Mouse (Mus musculus) hematopoietic multipotent progenitor cell, adult 10-12 weeks (in vitro differentiated cells): ENCODE data around the gene A930017K11Rik. TPM values are rescaled to one million over a fixed set of nuclear protein-coding genes. Genes with fewer than 3 reads are reported as not detected.

Experiments
- polyA plus RNA-seq: library from polyadenylated mRNA; stranded (reverse); fragments of >175 nt; gene quantifications from 2 replicates; pipeline ENCODE4 v1.2.3, GENCODE M21; 2012; ENCODE audit warnings: low replicate concordance

Gene A930017K11Rik
- 0.05 TPM in 1 of 2 replicates, not detected in the other for polyA plus RNA-seq

DNA sequence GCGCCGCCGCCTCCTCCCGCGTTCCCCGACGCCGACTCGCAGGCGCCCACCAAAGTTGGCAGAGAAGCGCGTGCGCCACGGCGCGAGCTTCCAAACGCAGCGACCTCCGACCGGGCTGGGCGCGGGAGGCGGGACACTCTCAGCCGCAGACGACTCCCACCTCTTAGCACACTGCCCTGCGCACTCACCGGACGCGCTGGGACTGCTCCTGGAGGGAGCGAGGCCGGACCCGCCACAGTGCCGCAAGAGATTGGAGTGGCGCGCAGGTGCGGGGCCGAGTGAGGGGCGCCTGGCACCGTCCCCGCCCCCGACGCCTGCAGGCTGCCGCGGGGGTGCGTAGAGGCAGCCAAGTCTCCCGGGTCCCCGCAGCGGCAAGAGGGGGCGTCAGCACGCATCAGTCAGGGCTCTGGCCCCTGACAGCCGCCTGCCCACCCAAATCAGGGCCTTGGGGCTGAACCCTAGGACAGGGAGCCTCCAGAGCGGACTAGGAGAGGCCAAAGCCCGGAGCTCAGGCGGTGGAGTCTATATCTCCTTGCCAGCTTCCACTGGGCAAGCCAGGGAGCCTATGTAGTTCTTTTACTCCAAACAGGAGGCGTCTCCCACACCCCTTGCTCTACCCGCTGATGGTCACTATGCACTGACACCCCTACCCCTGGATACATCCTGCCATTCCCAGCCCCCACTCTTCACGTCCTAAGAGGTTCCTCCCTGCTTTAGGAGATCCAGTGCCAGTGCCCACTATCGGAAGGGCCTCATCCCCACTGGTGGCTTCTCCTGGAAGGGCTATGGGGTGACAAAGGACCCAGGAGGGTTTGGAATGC is at the start of gene A930017K11Rik:
Gene A930017K11Rik, minus strand, starts transcription at position 763 of the 821 bp plus-strand sequence.

DNA sequence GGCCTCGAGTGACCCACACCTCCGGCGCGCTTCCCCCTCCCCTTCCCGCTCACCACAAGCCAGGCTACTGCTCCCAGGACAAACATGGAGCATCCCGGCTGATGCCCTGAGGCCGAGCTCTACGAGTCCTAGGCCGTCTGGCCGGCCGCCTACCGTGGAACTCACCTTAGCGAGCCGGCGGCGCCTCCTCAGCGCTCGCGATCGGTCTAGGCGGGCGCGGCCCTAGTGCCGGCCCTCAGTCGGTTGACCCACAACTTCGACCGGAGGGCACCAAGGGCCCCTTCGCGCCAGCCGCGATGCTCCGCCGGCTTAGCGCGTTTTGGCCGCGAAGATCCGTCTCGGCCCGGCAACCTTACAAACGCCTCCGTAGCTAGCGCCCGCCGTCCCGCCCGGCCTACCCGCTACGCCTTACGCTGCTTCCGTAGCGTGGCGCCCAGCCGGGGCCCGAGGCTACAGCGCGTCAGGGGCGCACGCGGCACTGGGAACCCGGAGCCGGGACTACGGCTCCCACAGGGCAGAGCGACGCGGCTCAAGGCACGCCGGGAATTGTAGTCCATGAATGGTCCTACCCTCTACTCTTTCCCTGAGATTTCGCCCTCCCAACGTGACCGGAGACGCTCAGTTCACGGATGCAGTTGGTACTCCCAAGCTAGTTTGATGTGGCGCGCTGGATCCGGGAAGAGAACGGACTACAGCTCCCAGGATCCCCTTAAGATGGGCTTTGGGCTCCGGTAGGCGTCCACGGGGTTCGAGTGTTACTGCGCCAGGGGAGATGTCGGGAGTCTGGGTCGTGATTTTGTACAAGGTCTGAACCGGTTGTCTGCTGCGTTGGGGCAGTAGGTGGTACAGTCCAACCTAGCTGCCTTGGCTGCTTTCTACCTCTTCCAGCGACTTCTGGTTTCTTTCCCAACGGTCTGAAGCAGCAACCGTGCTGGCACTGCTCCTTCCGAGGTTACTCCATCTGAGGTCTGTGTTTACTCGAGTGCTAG is 33.2 kb upstream of the A930017K11Rik start, which contains the start of gene Capn15:
Gene Capn15, minus strand, starts transcription at position 491 of the 989 bp plus-strand sequence.

GRCm38 (mm10) chr17:25944366-25945163 is 7.8 kb downstream of the A930017K11Rik start, which contains the start of the genes Pigq and Nhlrc4:
Gene Pigq (minus strand): TSS chr17:25944936.
Gene Nhlrc4 (minus strand): TSS chr17:25944961.

DNA sequence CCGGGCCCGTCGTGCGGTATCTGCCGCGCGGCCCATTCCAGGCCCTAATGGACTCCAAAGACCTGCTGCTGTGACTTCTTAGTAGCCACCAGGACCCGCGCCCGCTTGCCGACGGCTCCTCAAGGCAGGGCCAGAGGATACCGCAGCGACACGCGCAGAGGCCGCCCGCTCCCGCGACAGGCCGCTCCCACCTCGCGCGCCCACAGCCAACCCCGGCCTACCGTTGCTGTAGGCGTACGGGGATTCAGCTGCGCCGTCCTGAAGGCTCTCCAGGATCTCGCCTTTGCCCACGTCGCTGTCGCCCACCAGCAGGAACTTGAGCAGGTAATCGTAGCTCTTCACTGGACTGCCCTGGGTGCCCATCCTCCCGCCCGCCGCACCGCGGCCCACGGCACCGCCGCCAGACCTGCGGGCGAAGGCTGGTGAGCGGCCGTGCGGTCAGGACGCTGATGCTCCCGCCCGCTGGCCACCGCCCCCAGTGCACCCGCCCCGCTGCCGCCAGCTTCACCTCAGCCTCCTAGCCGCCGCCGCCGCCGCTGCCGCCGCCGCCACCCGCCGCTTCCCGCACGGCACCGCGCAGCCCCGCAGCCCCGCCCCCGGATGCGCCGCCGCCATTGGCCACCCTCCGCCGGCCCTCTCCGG is 33.1 kb downstream of the A930017K11Rik start, which contains the start of gene Rab40c:
Gene Rab40c, minus strand, starts transcription at position 584 of the 642 bp plus-strand sequence.

Other genes with a start within 250 kb of the A930017K11Rik start
- not detected in 2 replicates for gene Gng13, start 235.4 kb downstream of the A930017K11Rik start, polyA plus RNA-seq
- 13.6 and 24.2 TPM in 2 replicates for gene Chtf18, start 225.1 kb downstream of the A930017K11Rik start, polyA plus RNA-seq
- gene Rpusd1, start 224.9 kb downstream of the A930017K11Rik start, polyA plus RNA-seq: 26.6 and 48.2 TPM in 2 replicates
- gene Mslnl, start 216.5 kb downstream of the A930017K11Rik start, polyA plus RNA-seq: not detected in 2 replicates
- 0.06 TPM in 1 of 2 replicates, not detected in the other for gene Msln, start 198.2 kb downstream of the A930017K11Rik start, polyA plus RNA-seq
- gene Narfl, start 178.8 kb downstream of the A930017K11Rik start, polyA plus RNA-seq: 16.2 and 23.3 TPM in 2 replicates
- 34.3 and 35.1 TPM in 2 replicates for gene Haghl, start 166.9 kb downstream of the A930017K11Rik start, polyA plus RNA-seq
- gene Ccdc78, start 166.0 kb downstream of the A930017K11Rik start, polyA plus RNA-seq: not detected in 2 replicates
- gene Fam173a, start 159.7 kb downstream of the A930017K11Rik start, polyA plus RNA-seq: 23.5 and 44.0 TPM in 2 replicates
- gene AC134908.4, start 156.9 kb downstream of the A930017K11Rik start, polyA plus RNA-seq: not detected in 2 replicates
- gene Metrn, start 155.4 kb downstream of the A930017K11Rik start, polyA plus RNA-seq: 51.5 and 71.8 TPM in 2 replicates
- 0.73 and 0.79 TPM in 2 replicates for gene Fbxl16, start 143.5 kb downstream of the A930017K11Rik start, polyA plus RNA-seq
- 3.5 and 10.2 TPM in 2 replicates for gene Wdr24, start 128.9 kb downstream of the A930017K11Rik start, polyA plus RNA-seq
- gene Jmjd8, start 123.7 kb downstream of the A930017K11Rik start, polyA plus RNA-seq: 7.2 and 7.4 TPM in 2 replicates
- gene Stub1, start 119.2 kb downstream of the A930017K11Rik start, polyA plus RNA-seq: 69.3 and 104 TPM in 2 replicates
- 2.5 and 3.8 TPM in 2 replicates for gene Rhbdl1, start 115.3 kb downstream of the A930017K11Rik start, polyA plus RNA-seq
- gene Gm20683, start 110.8 kb downstream of the A930017K11Rik start, polyA plus RNA-seq: 10.5 and 16.1 TPM in 2 replicates
- gene Rhot2, start 107.7 kb downstream of the A930017K11Rik start, polyA plus RNA-seq: 159 and 168 TPM in 2 replicates
- gene Wdr90, start 91.1 kb downstream of the A930017K11Rik start, polyA plus RNA-seq: 8.8 and 9.7 TPM in 2 replicates
- gene Mcrip2, start 83.8 kb downstream of the A930017K11Rik start, polyA plus RNA-seq: 23.1 and 35.5 TPM in 2 replicates
- 39.0 and 56.9 TPM in 2 replicates for gene Mettl26, start 77.5 kb downstream of the A930017K11Rik start, polyA plus RNA-seq
- 0.97 and 2.3 TPM in 2 replicates for gene Wfikkn1, start 71.7 kb downstream of the A930017K11Rik start, polyA plus RNA-seq
- gene Rab40c, start 32.8 kb downstream of the A930017K11Rik start, polyA plus RNA-seq: 16.9 and 27.8 TPM in 2 replicates
- gene Pigq, start 7.6 kb downstream of the A930017K11Rik start, polyA plus RNA-seq: 98.3 and 349 TPM in 2 replicates
- gene Nhlrc4, start 7.6 kb downstream of the A930017K11Rik start, polyA plus RNA-seq: 5.3 TPM in 1 of 2 replicates, not detected in the other
- 61.6 and 119 TPM in 2 replicates for gene Capn15, start 33.2 kb upstream of the A930017K11Rik start, polyA plus RNA-seq
- gene Rab11fip3, start 117.0 kb upstream of the A930017K11Rik start, polyA plus RNA-seq: 7.3 and 22.8 TPM in 2 replicates
- 0.60 and 0.89 TPM in 2 replicates for gene Decr2, start 137.8 kb upstream of the A930017K11Rik start, polyA plus RNA-seq
- 12.3 and 23.3 TPM in 2 replicates for gene Nme4, start 143.0 kb upstream of the A930017K11Rik start, polyA plus RNA-seq
- gene Tmem8, start 160.7 kb upstream of the A930017K11Rik start, polyA plus RNA-seq: 16.6 and 22.7 TPM in 2 replicates
- 55.8 and 84.0 TPM in 2 replicates for gene Mrpl28, start 170.9 kb upstream of the A930017K11Rik start, polyA plus RNA-seq
- gene Axin1, start 186.1 kb upstream of the A930017K11Rik start, polyA plus RNA-seq: 52.8 and 62.8 TPM in 2 replicates
- gene Pdia2, start 246.5 kb upstream of the A930017K11Rik start, polyA plus RNA-seq: 1.3 TPM in 1 of 2 replicates, not detected in the other